Mouse (Mus musculus) E14TG2a.4 (cell line): ENCODE results near the gene Ctso.

Experiments used
- H3K27me3 ChIP-seq: 2 replicates; pipeline ENCODE4 v1.6.1; 2014; ENCODE audit warnings: low read length, control low read depth; ENCODE audit not compliant: insufficient read depth
- H3K36me3 ChIP-seq: 2 replicates; pipeline ENCODE4 v1.6.1; 2014; ENCODE audit warnings: low read length, control low read depth; ENCODE audit not compliant: insufficient read depth
- H3K4me1 ChIP-seq: replicated peaks from 2 replicates; pipeline ENCODE4 v1.6.1; 2014; ENCODE audit warnings: low read depth, low read length, control low read depth
- H3K4me3 ChIP-seq: replicated peaks from 2 replicates; pipeline ENCODE4 v1.5.1; 2014; ENCODE audit warnings: mild to moderate bottlenecking, low read length
- H3K9me3 ChIP-seq: 2 replicates; pipeline ENCODE4 v1.6.1; 2014; ENCODE audit warnings: low read length, control low read depth
- CTCF ChIP-seq: conservative IDR thresholded peaks from 2 replicates; pipeline ENCODE4 v1.5.1; 2014; ENCODE audit warnings: low read length
- NANOG ChIP-seq: IDR thresholded peaks from 2 replicates; pipeline ENCODE4 v1.6.1; 2014; ENCODE audit warnings: borderline replicate concordance, low read length, mixed read lengths
- POU5F1 ChIP-seq: IDR thresholded peaks from 2 replicates; pipeline ENCODE4 v1.6.1; 2014; ENCODE audit warnings: low read length, borderline replicate concordance

Ctso gene

GRCm38 (mm10) chr3:81975607-81976006 lies 43.2 kb downstream of the Ctso start:
- no peaks in the 10 kb centered on the region for H3K9me3 ChIP-seq
- H3K4me3 ChIP-seq = no peak overlapping the region
- H3K4me1 ChIP-seq = no peaks in the 10 kb centered on the region
- TF ChIP-seq NANOG (no peak), POU5F1 (no peak), CTCF (no peak)
- H3K27me3 ChIP-seq = no peaks in the 10 kb centered on the region
- H3K36me3 ChIP-seq = no peaks in the 10 kb centered on the region

DNA sequence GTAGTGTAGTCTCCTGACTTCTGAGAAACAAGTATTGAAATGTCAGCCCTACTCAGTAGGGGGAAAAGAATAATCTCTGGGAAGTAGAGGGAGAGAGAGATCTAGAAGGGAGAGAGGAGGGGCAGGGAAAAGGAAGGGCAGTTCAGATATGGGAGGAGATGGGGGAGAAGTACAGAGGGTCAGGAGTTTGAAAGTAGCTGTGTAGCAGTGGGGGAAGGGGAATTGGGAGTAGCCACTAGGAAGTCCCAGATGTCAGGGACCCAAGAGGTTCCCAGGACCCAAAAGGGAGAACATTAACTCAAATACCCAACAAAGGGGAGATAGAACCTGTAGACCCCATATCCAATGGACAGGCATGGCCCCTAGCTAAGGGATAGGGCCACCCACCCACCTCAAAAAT lies 43.7 kb downstream of the Ctso start, which contains the start of gene Tdo2:
Tdo2 (minus strand) TSS at position 101 of the 400 bp plus-strand sequence.
- no peaks in the 10 kb centered on the region for H3K36me3 ChIP-seq
- no peaks in the 10 kb centered on the region for H3K9me3 ChIP-seq
- H3K27me3 ChIP-seq = no peaks in the 10 kb centered on the region
- TF ChIP-seq POU5F1 (no peak), CTCF (no peak), NANOG (no peak)
- no peak within 1 kb of the TSS for H3K4me3 ChIP-seq
- H3K4me1 ChIP-seq = no peaks in the 10 kb centered on the region

DNA sequence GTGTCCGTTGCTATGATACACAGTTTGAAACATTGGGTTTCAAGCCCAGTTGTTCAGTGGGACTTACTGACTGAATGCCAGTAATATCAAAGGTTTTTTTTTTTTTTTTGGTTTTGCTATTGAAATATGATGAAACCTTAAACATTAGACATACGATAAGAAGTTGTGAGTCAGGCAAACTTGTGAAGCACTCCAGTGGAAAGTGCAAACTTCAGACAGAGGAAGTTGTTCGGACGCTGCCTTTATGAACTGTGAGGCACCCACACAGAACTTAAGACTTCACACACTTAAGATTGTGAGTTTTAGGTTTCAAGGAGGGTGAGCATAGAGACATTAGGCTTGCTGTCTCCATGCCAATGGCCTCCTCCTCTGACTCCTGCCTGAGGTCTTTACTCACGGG lies 49.2 kb downstream of the Ctso start:
- H3K4me3 ChIP-seq = no peak overlapping the region
- no peak for TF ChIP-seq NANOG
- no peak for TF ChIP-seq POU5F1
- no peak for TF ChIP-seq CTCF
- no peaks in the 10 kb centered on the region for H3K36me3 ChIP-seq
- no peaks in the 10 kb centered on the region for H3K4me1 ChIP-seq
- H3K9me3 ChIP-seq = no peaks in the 10 kb centered on the region
- no peaks in the 10 kb centered on the region for H3K27me3 ChIP-seq

DNA sequence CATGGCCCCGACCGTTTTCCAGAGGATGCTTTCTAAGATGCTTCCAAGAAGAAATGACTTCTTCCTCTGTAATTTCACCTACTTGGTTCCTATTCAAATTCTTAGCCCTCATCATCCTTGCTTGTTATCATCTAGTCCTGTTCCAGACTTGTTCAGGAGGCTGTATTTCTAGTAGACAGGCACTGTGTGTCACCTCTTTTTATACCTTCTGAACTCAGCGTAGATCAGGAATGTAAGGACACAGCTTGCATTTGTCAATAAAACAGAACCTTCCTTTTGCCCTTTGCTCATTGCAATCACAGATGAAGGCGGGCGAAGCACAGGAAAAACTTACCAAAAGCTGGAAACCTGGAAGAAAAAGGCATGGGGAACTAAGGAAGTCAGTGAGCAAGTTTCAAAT lies 49.6 kb downstream of the Ctso start, which contains the start of gene Asic5:
Asic5 (plus strand) TSS at position 301 of the 400 bp plus-strand sequence.
- Histone ChIP-seq H3K4me3 (no peak within 1 kb of the TSS), H3K36me3 (no peaks in the 10 kb centered on the region), H3K4me1 (no peaks in the 10 kb centered on the region), H3K27me3 (no peaks in the 10 kb centered on the region), H3K9me3 (no peaks in the 10 kb centered on the region)
- TF ChIP-seq CTCF (no peak), NANOG (no peak), POU5F1 (no peak)

- no peaks in the 10 kb centered on the region for H3K4me1 ChIP-seq
- no peaks in the 10 kb centered on the region for H3K9me3 ChIP-seq
- no peak overlapping the region for H3K4me3 ChIP-seq
- TF ChIP-seq POU5F1 = no peak
- no peak for TF ChIP-seq CTCF
- TF ChIP-seq NANOG = no peak
- no peaks in the 10 kb centered on the region for H3K27me3 ChIP-seq
- H3K36me3 ChIP-seq = no peaks in the 10 kb centered on the region
Measured at GRCm38 (mm10) chr3:81983120-81983895, 50.9 kb downstream of the Ctso start.

GRCm38 (mm10) chr3:81985100-81985499 lies 52.7 kb downstream of the Ctso start:
- TF ChIP-seq NANOG (no peak), POU5F1 (no peak), CTCF (no peak)
- no peaks in the 10 kb centered on the region for H3K27me3 ChIP-seq
- no peaks in the 10 kb centered on the region for H3K9me3 ChIP-seq
- H3K4me1 ChIP-seq = 0 out of 2 replicates have a peak, but pooled peaks cover 5% of the 10 kb centered on the region
- no peaks in the 10 kb centered on the region for H3K36me3 ChIP-seq
- H3K4me3 ChIP-seq = no peak overlapping the region

GRCm38 (mm10) chr3:81986103-81986502 lies 53.7 kb downstream of the Ctso start:
- TF ChIP-seq POU5F1 (no peak), NANOG (no peak), CTCF (no peak)
- H3K27me3 ChIP-seq = no peaks in the 10 kb centered on the region
- no peaks in the 10 kb centered on the region for H3K36me3 ChIP-seq
- H3K4me3 ChIP-seq = no peak overlapping the region
- no peaks in the 10 kb centered on the region for H3K9me3 ChIP-seq
- 0 out of 2 replicates have a peak, but pooled peaks cover 5% of the 10 kb centered on the region for H3K4me1 ChIP-seq

GRCm38 (mm10) chr3:81987628-81988027 lies 55.2 kb downstream of the Ctso start:
- no peak for TF ChIP-seq CTCF
- Histone ChIP-seq H3K4me3 (no peak overlapping the region), H3K36me3 (no peaks in the 10 kb centered on the region), H3K9me3 (no peaks in the 10 kb centered on the region), H3K27me3 (no peaks in the 10 kb centered on the region), H3K4me1 (0 out of 2 replicates have a peak, but pooled peaks cover 5% of the 10 kb centered on the region)

GRCm38 (mm10) chr3:81989692-81990141 lies 57.3 kb downstream of the Ctso start:
- no peaks in the 10 kb centered on the region for H3K36me3 ChIP-seq
- H3K4me1 ChIP-seq = 0 out of 2 replicates have a peak, but pooled peaks cover 5% of the 10 kb centered on the region
- H3K9me3 ChIP-seq = no peaks in the 10 kb centered on the region
- no peak overlapping the region for H3K4me3 ChIP-seq
- TF ChIP-seq POU5F1 = no peak
- TF ChIP-seq NANOG = no peak
- TF ChIP-seq CTCF = no peak
- H3K27me3 ChIP-seq = no peaks in the 10 kb centered on the region
